11 mouse cellular contexts compared by ENCODE assay signal in the genomic region with DNA sequence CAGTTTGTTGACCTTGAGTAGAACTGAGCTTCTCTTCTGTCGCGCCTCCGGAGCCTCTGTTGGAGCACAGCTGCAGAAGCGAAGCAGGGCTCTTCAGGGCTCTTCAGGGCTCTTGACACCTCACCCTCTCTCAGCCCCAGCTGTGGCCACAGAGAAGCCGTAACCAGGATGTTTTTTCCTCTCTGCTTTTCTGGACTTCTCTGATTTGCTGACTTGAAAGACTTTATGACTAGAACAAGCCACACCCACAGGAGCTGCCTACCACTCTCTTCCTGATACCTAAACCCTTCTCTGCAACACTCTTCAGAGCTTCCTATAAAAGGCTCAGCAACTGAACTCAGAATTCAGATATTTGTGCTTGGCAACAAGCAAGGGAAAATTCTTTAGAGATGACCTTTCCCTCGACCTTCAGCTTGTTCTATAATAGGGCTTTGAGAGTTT. TPM values are rescaled to one million over a fixed set of nuclear protein-coding genes. Genes with fewer than 3 reads are reported as not detected.
A peak's percentile ranks its signal among the peaks of the same experiment; 100 is the strongest.
DNase-seq lines count a peak whose midpoint lies in the region; ATAC-seq and TF ChIP-seq lines count a peak whose summit lies in the region.
"Had no signal": no experiment of that assay in that cellular context is flagged by ENCODE, and none has a peak within 500 bp of the region (broad histone marks: within the 10 kb centered on the region; RNA-seq: fewer than 3 reads in every experiment).

No protein-coding gene starts in this region.

- no peak overlapping the region for H3K4me3 ChIP-seq in gastrocnemius, adult 2 months
- H3K4me3 ChIP-seq in lung, embryonic 14.5 days (ENCODE audit: low read depth, low read length), result no peak overlapping the region
- no peak overlapping the region for H3K4me3 ChIP-seq in lung, postnatal 0 days (ENCODE audit: low read depth, low read length)
- H3K4me3 ChIP-seq in midbrain, embryonic 14.5 days (replicated peaks; ENCODE audit: low read depth, low read length), result no peak overlapping the region
- H3K4me3 ChIP-seq: limb, embryonic 13.5 days had no signal

- H3K27ac ChIP-seq in gastrocnemius, adult 2 months, result peak overlapping the region; percentile 59
- H3K27ac ChIP-seq in lung, embryonic 14.5 days (ENCODE audit: low read depth), result peak overlapping the region; percentile 46; the same call in 1 of the 2 replicates
- H3K27ac ChIP-seq in lung, postnatal 0 days (ENCODE audit: low read length), result no peak overlapping the region; the same call in 1 of the 2 replicates
- H3K27ac ChIP-seq in midbrain, embryonic 14.5 days (replicated peaks; ENCODE audit: low read depth, low read length), result no peak overlapping the region
- H3K27ac ChIP-seq: limb, embryonic 13.5 days had no signal

- no peak for ATAC-seq in lung, embryonic 14.5 days (ENCODE audit: insufficient read depth)
- ATAC-seq in lung, postnatal 0 days, result peak; percentile 91
- no peak for ATAC-seq in midbrain, embryonic 14.5 days (ENCODE audit: low FRiP score, low TSS enrichment)

- 41% methylated on average over 6 of the region's 6 CpGs for WGBS in lung, embryonic 14.5 days
- WGBS in lung, postnatal 0 days, result 18% methylated on average over 6 of the region's 6 CpGs
- 81% methylated on average over 6 of the region's 6 CpGs for WGBS in midbrain, embryonic 14.5 days

- H3K4me1 ChIP-seq in lung, embryonic 14.5 days (ENCODE audit: insufficient read depth), result no peaks in the 10 kb centered on the region
- H3K4me1 ChIP-seq in lung, postnatal 0 days (ENCODE audit: insufficient read depth, low read depth, low read length), result no peaks in the 10 kb centered on the region
- no peaks in the 10 kb centered on the region for H3K4me1 ChIP-seq in midbrain, embryonic 14.5 days (ENCODE audit: control insufficient read depth, insufficient read depth, low read length)
- H3K4me1 ChIP-seq: limb, embryonic 13.5 days had no signal

- no peak for TF ChIP-seq EP300 in lung, postnatal 0 days (IDR thresholded peaks at IDR 0.05)

- no peaks in the 10 kb centered on the region for H3K27me3 ChIP-seq in lung, embryonic 14.5 days (ENCODE audit: insufficient read depth, low read length)
- no peaks in the 10 kb centered on the region for H3K27me3 ChIP-seq in lung, postnatal 0 days (replicated peaks; ENCODE audit: insufficient read depth, low read length)
- no peaks in the 10 kb centered on the region for H3K27me3 ChIP-seq in midbrain, embryonic 14.5 days (ENCODE audit: control insufficient read depth, insufficient read depth, low read length)
- H3K27me3 ChIP-seq: limb, embryonic 13.5 days had no signal

- no peaks in the 10 kb centered on the region for H3K36me3 ChIP-seq in lung, embryonic 14.5 days (ENCODE audit: insufficient read depth)
- H3K36me3 ChIP-seq in lung, postnatal 0 days (ENCODE audit: insufficient read depth, low read length), result no peaks in the 10 kb centered on the region
- H3K36me3 ChIP-seq in midbrain, embryonic 14.5 days (ENCODE audit: control insufficient read depth, insufficient read depth, low read length), result no peaks in the 10 kb centered on the region
- H3K36me3 ChIP-seq: limb, embryonic 13.5 days had no signal

- no peak for TF ChIP-seq CTCF in gastrocnemius, adult 2 months (IDR thresholded peaks at IDR 0.05)
- TF ChIP-seq CTCF in lung, embryonic 14.5 days (IDR thresholded peaks at IDR 0.05; ENCODE audit: low read depth), result no peak
- TF ChIP-seq CTCF in lung, postnatal 0 days (IDR thresholded peaks at IDR 0.05), result no peak

- no peaks in the 10 kb centered on the region for H3K9me3 ChIP-seq in lung, embryonic 14.5 days (ENCODE audit: low read depth, low read length)
- H3K9me3 ChIP-seq in lung, postnatal 0 days (ENCODE audit: low read length), result no peaks in the 10 kb centered on the region
- no peaks in the 10 kb centered on the region for H3K9me3 ChIP-seq in midbrain, embryonic 14.5 days (ENCODE audit: control insufficient read depth, low read length)

- no peak for DNase-seq in gastrocnemius, adult 2 months
- DNase-seq in gastrocnemius, adult 18-20 months (ENCODE audit: low spot score), result no peak
- peak; percentile 48 for DNase-seq in lung, embryonic 14.5 days
- DNase-seq in lung, postnatal 14 days, result no peak
- DNase-seq in lung, postnatal 0 days (ENCODE audit: low spot score), result peak; percentile 84
- peak; percentile 66 for DNase-seq in thymus, postnatal 14 days
- no peak for DNase-seq in ovary, postnatal 36 days (ENCODE audit: low spot score)
- DNase-seq in midbrain, embryonic 14.5 days, result no peak
- DNase-seq: adrenal gland, postnatal 36 days; kidney, adult 11 months had no signal

- H3K9ac ChIP-seq in lung, embryonic 14.5 days, result no peak overlapping the region
- H3K9ac ChIP-seq in lung, postnatal 0 days (replicated peaks; ENCODE audit: low read depth), result no peak overlapping the region
- no peak overlapping the region for H3K9ac ChIP-seq in midbrain, embryonic 14.5 days (replicated peaks; ENCODE audit: low read length)
- H3K9ac ChIP-seq: limb, embryonic 13.5 days had no signal

- intact Hi-C loops in gastrocnemius, adult 2 months (cut with DNase I), result no loop called here

- no peak overlapping the region for H3K4me2 ChIP-seq in lung, embryonic 14.5 days
- no peak overlapping the region for H3K4me2 ChIP-seq in lung, postnatal 0 days (replicated peaks; ENCODE audit: low read depth, low read length)
- no peak overlapping the region for H3K4me2 ChIP-seq in midbrain, embryonic 14.5 days (ENCODE audit: low read length)
- H3K4me2 ChIP-seq: limb, embryonic 13.5 days had no signal

RNA-seq across cellular contexts. Expression of gene Tuba1c, which starts 20.9 kb away (rescaled TPM):
- 1 to 10 TPM; 7.1 to 7.7 TPM for total RNA-seq in gastrocnemius, adult 2 months (2021)
- 1 to 10 TPM; 5.4 to 9.9 TPM for total RNA-seq in gastrocnemius, adult 18-20 months (2021)
- polyA plus RNA-seq in lung, embryonic 14.5 days (2014; fragmentation: Nextera tagmentation; extraction: Ambion mirVana), result 224 and 232 TPM in 2 replicates
- 45.1 and 53.2 TPM in 2 replicates for polyA plus RNA-seq in lung, postnatal 0 days (2015; fragmentation: Nextera tagmentation; extraction: Ambion mirVana)
- 13.5 and 24.8 TPM in 2 replicates for polyA plus RNA-seq in midbrain, embryonic 14.5 days (2014; fragmentation: Nextera tagmentation; extraction: Ambion mirVana)

RNA-seq across cellular contexts. Expression of gene Prph, which starts 46.2 kb away (rescaled TPM):
- 1 to 10 TPM in 1 of 2 experiments, under 1 TPM in 1; 0.31 to 1.2 TPM for total RNA-seq in gastrocnemius, adult 2 months (2021)
- under 1 TPM; 0.43 to 0.88 TPM for total RNA-seq in gastrocnemius, adult 18-20 months (2021)
- polyA plus RNA-seq in lung, embryonic 14.5 days (2014; fragmentation: Nextera tagmentation; extraction: Ambion mirVana), result 0.91 and 1.8 TPM in 2 replicates
- polyA plus RNA-seq in lung, postnatal 0 days (2015; fragmentation: Nextera tagmentation; extraction: Ambion mirVana), result 0.32 and 0.42 TPM in 2 replicates
- polyA plus RNA-seq in midbrain, embryonic 14.5 days (2014; fragmentation: Nextera tagmentation; extraction: Ambion mirVana), result 11.7 and 15.5 TPM in 2 replicates

RNA-seq across cellular contexts. Expression of gene Tuba1a, which starts 55.3 kb away (rescaled TPM):
- total RNA-seq in gastrocnemius, adult 2 months (2021), result 10 to 100 TPM; 17.1 to 43.2 TPM
- 10 to 100 TPM; 17.9 to 38.6 TPM for total RNA-seq in gastrocnemius, adult 18-20 months (2021)
- polyA plus RNA-seq in lung, embryonic 14.5 days (2014; fragmentation: Nextera tagmentation; extraction: Ambion mirVana), result 1,129 and 1,167 TPM in 2 replicates
- polyA plus RNA-seq in lung, postnatal 0 days (2015; fragmentation: Nextera tagmentation; extraction: Ambion mirVana), result 881 and 945 TPM in 2 replicates
- polyA plus RNA-seq in midbrain, embryonic 14.5 days (2014; fragmentation: Nextera tagmentation; extraction: Ambion mirVana), result 17,220 and 18,751 TPM in 2 replicates

RNA-seq across cellular contexts. Expression of gene Gm49450, which starts 55.5 kb away (rescaled TPM):
- not detected for total RNA-seq in gastrocnemius, adult 2 months (2021)
- total RNA-seq in gastrocnemius, adult 18-20 months (2021), result not detected
- not detected in 2 replicates for polyA plus RNA-seq in lung, embryonic 14.5 days (2014; fragmentation: Nextera tagmentation; extraction: Ambion mirVana)
- polyA plus RNA-seq in lung, postnatal 0 days (2015; fragmentation: Nextera tagmentation; extraction: Ambion mirVana), result not detected in 2 replicates
- not detected in 2 replicates for polyA plus RNA-seq in midbrain, embryonic 14.5 days (2014; fragmentation: Nextera tagmentation; extraction: Ambion mirVana)
- total RNA-seq: adrenal gland, postnatal 36 days had no signal
- polyA plus RNA-seq: limb, embryonic 13.5 days had no signal

Comparison
In these comparisons a context has a peak if more than half of its experiments do, and no peak if none do; other contexts are left out.
1. DNase-seq: peak in lung, embryonic 14.5 days (single experiment), lung, postnatal 0 days (single experiment) and thymus, postnatal 14 days (single experiment); none in gastrocnemius, adult 2 months (single experiment), gastrocnemius, adult 18-20 months (single experiment), lung, postnatal 14 days (single experiment), ovary, postnatal 36 days (single experiment) and midbrain, embryonic 14.5 days (single experiment).
2. H3K27ac ChIP-seq: peak in gastrocnemius, adult 2 months (single experiment) and lung, embryonic 14.5 days (single experiment); none in lung, postnatal 0 days (single experiment) and midbrain, embryonic 14.5 days (single experiment).
3. RNA of gene Tuba1a, which starts 55.3 kb away (polyA plus RNA-seq): 17,220 to 18,751 TPM in midbrain, embryonic 14.5 days; 1,129 to 1,167 TPM in lung, embryonic 14.5 days and 881 to 945 TPM in lung, postnatal 0 days; every median in the first group is over 10 times any median in the second.